Mouse (Mus musculus) spleen, postnatal 14 days (tissue): ENCODE results near the gene Dcxr.
"Not testable (repeated sequence)": the region's sequence is repeated elsewhere in the genome, so short reads cannot be mapped to it uniquely, and the experiment has no call there.

Source experiments
- DNase-seq, 2 experiments: peaks; one replicate each; pipeline ENCODE4 v3.0.0; 2021 to 2022; ENCODE audit warnings: low spot score in 2 of 2

Dcxr gene

DNA sequence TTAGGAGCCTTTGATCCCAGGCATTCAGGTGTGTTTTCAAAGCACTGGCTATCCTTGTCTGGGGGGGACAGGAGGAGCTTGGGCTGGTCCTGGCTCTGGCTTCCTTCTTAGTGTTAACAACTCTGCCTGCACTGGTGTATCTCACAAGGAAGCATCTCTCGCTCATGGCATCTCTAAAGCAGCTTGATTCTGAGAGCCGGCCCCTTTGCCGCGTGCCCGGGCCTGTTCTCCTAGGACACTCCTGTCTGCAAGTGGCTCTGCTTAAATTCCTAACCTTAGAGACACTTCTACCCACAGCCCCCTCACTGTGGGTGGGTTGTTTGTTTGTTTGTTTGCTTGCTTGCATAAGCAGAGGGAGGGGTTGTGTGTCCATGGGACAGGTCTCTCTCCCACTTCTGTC, 19.1 kb downstream of the Dcxr start:
- DNase-seq: no peak

DNA sequence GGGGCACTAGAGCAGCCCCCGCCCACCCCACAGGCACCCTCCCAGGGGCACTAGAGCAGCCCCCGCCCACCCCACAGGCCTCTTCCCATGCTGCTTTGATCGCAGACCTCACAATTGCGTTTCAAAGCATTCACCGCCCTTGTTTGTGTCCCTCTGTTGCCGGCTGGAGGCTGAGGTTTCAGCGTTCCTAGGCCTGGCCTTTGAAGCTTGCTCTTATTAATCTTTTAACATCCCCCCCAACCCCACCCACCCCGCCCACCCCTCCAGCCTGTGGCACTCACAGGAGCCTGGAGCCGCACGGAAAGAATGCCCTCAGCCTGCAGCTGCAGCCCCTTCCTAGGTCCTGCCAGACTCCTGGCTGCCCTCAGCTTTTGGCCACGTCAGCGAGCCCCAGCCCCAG, 19.9 kb downstream of the Dcxr start:
- DNase-seq: no peak

DNA sequence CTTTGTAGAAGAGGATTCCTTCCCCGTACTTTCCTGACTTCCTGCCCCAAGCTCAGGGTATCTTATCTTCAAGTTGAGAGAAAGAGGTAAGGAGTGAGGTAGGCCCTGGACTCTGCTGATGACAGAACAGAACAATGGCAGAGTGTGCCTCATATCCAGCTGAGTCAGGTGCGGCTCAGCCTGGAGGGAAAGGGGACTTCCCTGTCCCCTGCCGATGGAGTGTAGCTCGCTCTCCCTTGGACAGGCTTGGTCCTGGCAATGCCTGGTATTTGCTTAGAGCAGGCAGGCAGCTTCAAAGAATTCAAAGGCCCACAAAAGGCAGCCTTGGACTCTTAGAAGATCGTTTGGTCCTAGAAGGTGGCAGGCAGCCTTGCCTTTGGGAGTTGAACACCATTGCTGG, 21.0 kb downstream of the Dcxr start:
- DNase-seq: no peak

DNA sequence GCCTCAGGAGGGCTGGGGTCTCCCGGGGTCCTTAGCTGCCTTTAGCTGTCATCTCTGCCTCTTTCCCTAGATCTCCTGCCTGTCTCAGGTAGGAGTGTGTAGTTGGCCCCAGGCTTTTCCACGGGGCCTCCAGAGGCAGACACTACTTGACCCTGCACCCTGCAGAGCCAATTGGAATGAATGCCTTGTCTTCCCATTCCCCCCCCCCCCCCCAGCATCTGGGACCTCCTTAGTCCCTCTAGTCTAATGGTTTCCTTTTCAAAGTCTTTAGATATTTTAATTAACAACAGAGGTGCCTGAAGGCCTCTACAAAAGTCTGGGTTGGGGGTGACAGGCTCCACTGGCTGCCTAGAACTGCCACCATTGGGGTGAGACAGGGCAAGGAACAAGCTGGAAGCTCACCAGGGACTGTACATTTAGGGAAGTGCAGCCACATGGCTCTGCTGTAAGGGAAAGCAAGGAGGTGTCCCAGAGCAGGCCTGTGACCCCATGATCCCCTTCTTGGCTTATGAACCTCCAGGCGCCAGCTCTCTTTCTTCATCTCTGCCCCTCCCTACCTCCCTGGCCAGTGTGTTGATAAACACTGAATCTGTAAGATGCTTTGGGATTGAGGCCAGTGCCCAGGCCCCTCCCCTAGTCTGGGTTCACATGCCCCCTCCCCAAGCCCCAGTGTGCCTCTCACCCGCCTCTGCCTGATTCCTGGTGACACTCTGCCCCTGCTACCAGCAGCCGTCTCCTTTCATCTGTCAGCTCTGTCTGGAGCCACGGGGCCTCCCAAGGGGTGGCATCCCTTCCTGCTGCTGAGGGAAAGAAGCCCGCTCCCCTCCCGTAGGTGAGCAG, 22.4 kb downstream of the Dcxr start:
- no peak for DNase-seq

DNA sequence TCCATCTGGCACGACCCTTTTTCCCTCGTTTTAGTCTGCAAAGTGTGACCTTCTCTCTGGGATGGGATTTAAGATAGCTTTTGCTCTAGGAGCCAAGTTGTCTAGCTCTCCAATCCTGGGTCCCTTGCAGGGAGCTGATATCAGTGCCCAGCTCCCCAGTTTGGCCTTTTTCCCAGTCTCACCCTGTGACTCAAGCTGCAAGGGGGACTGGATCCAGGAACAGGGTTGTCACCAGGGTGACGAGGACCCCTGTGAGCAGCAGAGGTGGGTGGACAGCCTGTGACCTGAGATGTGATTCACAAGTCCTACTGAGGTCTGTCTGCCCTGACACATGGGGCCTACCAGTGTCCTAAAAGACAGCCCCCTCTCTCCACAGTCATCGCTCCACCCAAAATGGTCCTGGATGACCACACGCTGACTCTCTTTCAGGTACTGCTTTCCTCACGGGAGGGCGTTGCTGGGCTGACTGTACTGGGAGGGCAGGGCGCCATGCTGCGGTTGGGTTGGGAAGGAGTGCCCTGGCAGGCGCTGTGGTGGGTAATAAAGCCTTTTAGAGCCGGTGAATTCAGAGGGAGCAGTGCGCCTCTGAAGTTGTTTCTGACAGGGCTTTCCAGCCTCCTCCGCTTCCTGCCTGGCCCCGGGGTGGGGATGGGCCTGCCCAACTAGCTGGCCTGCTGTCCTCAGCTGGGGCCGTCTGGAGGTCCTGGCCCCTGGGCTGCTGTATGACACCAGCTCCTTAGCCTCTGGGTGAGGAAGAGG, 23.2 kb downstream of the Dcxr start:
- no peak for DNase-seq

DNA sequence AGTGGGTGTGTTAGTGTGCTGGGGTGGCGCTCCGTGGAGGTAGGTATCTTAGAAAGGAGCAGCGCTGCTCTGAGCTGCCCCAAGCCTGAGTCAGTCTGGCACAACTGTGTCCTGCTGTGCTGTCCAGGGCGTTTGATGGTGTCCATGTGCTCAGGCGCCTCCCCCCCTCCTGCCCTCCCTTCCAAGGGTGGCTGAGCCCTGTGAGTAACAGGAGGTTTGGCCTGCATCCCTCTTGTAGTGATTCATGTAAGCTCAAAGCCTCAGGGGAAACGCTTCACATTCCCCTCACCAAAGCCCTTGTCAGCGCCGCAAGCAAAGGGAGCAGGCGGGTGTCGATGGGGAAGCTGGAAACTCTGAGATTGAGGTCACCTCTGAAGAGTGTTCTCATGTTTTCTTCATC, 29.3 kb downstream of the Dcxr start:
- no peak for DNase-seq

DNA sequence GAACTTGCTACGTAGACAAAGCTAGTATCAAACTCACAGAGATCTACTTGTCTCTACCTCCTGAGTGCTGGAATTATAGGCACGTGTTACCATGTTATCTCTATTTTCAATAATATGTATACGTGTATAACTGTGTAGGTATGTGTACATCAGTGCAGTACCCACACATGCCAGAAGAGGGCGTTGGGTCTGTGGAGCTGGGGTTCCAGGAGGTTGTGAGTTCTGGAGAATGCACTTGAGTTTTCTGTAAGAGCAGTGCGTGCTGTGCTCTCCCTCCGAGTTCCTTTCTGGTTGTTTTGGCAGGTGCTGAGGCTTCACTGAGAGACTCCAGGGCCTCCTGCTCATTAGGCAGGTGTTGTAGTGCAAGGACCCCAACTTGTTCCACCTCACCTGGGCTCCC, 30.5 kb downstream of the Dcxr start:
- DNase-seq: no peak

DNA sequence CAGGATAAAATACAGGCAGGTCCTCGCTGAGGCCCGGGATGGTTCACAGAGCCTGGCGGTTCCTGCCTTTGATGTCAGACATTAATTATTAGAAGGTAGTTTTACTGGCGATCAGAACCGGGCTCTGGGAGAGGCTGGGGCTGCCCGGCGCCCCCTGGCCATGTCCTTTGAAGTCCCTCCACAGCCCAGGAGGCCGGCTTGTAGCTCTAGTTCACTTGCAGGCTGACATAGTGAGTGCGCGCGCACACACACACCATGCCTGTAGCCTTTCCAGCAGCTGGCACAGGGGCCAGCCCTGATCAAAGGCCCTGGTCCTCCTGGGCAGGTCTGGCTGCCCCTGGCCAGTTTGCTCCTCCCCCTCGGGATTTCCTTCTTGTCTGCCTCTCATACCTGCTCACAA, 31.4 kb downstream of the Dcxr start:
- DNase-seq: no peak

DNA sequence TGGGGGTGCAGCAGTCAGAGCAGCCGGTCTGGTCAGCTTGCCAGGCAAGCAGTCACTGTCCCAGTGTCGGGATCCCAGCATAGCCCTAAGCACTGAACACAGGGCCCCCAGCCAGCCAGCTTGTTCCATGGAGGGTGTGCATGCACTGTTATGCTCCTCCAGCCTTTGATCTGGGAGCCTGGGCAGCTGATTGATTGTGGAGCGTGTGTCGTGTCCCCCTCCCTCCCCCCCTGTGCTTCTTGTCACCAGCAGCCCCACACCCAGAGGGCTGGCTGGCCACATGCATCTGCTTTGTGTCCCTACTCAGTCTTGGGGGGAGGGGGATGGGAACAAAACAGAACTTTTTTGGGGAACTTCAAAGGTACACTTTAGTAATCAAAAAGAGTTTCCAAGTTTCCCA, 31.9 kb downstream of the Dcxr start:
- no peak for DNase-seq

DNA sequence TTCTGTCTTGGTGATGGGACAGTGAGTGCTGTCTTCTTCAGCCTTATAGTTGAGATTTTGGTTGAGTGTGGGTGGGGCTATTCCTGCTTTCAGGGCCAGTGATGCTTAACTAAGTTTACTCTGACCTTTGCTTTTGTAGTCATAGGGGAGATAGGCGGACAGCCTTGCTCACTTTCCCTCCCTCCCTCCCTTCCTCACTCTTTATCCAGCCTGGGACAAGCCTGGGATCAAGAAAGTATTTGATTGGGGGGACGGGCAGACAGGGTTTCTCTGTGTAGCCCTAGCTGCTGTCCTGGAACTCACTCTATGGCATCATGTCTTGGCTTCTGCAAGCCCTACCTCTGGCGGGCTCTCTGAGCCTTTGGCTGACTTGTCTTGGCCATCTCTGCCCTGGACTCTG, 33.6 kb downstream of the Dcxr start:
- no peak for DNase-seq

DNA sequence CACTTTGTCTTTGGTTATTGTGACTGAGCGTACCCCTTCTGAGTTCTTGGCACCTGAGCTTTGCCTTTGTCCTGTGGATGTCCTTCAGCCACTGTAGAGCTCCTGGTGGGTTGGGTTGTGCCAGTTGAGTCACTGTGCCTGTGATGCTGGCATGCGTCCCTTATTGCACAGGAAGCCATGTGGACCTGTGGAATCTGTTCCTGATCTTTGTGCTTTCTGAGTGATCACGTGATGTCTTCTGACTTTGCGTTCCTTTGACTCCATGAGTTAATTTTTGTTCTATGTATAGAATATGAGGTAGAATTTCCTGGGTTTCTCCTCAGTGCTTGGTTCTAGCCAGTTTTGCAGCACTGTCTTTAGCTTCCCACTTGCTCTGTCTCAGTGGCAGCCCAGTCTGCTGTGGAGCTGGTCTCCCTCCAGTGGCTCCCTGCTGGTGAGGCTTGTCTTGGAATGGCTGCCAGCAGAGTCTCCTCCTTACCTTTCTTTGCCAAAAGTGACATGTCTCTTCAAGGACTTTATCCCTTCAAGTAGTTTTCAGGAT, 34.5 kb downstream of the Dcxr start:
- no peak for DNase-seq

DNA sequence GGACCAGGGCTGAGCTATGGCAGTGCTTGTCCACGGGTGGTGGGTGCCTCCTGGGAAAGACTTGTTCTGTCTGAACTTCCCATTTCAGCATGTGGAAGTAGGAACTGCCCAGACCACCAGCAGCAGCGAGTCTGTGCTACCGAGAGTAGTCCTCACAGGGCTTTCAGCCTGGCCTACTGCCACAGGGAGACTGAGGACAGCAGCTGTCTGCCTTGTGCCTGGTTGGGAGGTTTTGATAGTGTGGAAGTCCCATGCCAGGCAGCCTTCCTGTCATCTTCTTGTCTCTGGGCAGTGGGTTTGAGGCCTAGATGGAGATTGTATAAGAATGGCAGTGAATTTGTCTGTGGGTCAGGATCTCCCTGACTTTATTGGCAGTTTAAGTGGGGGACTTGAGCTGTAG, 37.7 kb downstream of the Dcxr start:
- no peak for DNase-seq

DNA sequence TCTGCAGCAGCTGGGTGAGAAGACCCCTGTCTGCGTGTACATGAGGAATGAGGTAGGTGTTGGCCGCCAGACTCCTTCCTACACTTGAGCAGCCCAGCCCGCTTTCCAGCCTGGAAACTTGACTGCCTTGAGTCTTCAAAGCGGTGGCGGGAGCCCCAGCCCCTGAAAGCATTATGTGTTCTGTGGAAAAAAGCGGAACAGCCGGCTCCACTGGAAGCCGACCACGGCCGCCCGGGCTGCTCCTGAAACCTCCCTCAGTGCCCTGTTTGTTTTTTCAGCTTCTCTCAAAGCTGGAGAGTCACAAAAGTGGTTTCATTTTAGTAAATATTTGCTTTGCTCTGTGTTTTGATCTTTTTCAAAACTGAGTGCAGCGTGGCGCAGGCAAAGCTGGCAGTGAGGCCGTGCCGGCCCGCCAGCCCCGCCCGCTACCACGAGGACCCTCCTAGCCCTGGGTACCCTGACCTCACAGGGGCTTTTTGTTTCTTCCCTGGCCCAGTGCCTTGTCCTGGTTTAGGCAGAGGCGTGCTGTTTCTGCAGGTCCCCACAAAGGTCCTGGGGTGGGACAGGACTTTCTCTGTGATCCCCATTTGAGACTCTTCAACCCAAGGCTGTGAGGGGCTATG, 40.3 kb downstream of the Dcxr start:
- no peak for DNase-seq

DNA sequence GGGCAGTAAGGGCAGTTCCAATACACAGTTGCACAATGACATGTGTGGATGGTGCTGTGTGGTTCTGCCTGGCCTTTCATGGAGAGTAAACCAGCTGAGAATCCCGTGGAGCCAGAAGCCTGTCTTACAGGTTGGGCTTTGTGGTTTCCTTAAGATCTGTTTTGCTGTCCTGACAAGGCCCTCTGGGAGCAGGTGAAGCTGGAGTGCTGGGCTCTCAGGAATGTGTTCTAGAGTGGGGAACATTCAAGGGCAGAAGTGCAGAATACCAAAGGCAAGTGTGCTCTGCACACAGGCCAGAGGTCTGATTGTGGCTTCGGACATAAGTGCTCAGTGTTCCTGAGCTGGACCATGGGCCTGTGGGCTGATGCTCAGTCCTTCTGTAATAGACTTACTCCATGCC, 42.4 kb downstream of the Dcxr start:
- no peak for DNase-seq

DNA sequence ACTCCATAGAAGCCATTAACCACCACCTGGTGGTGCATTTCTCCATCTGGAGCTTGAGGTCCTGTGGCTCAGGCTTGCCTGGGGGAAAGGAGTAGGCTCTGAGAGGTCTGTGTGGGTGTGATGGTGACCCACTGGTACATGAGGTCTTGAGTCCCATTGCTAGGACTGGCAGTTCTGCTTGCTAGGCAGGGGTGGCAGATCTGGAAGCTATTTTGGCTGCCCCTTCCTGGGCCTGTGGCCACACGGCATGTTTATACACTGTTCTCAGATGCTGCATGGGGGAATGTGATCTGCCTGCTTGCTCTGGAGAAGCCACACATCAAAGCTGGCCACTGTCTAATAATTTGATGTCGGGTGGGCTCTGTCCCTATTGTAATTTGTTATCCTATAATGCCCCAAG, 43.0 kb downstream of the Dcxr start:
- no peak for DNase-seq

DNA sequence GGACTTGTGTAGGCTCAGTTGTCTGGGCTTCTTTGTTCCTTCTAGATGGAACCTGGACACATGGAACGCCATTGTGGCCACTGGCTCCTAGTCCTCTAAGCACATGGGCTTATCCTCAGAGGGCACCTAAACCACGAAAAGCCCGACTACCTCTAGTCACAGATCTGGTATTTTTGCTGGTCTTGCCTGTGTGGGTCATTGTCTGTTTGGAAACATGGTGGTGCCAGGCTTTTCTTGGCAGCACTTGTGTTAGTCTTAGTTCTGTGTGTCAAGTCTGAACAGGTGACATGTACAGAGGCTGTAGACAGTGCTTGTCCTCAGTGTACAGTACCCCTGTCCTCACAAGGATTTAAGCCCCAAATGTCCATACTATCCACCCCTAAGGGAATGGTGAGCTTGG, 43.5 kb downstream of the Dcxr start:
- no peak for DNase-seq

DNA sequence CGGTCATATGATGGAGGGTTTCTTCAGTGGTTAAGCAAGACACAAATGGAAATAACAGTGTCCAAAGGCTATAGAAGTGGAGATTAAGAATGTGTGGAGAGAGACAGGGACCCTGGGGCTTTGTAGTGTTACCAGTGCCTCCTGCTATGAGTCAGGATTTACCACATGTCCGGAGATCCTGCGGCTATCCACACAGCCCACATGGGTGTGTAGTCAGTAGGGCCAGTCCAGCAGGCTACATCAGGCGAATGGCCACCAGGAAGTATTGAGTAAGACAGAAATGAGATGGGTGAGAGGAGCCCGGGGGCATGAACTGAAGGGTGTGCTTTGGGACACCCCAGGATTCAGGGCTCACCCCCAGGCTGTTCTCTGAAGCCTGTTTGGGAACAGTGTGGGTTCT, 44.4 kb downstream of the Dcxr start:
- DNase-seq: no peak

DNA sequence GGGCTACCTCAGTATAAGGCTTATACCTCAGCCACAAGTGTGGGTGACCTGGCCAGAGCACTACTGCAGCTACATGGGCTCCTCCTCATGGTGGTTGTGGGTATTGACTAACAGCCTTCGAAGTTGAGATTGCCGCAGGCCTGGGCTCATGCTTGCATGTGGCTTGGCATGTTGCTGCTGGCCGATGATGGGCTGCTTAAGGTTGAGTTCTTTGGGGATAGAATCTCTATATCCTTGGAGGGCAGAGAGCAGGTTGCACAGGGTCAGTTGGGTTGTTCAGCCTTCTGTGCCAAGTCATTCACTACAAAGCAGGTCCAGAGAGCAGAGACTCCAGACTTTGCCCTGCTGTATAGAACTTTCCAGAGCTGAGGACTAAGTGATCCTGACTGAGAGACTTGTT, 47.2 kb downstream of the Dcxr start:
- peak in 1 of 2 experiments; percentile 40 for DNase-seq

DNA sequence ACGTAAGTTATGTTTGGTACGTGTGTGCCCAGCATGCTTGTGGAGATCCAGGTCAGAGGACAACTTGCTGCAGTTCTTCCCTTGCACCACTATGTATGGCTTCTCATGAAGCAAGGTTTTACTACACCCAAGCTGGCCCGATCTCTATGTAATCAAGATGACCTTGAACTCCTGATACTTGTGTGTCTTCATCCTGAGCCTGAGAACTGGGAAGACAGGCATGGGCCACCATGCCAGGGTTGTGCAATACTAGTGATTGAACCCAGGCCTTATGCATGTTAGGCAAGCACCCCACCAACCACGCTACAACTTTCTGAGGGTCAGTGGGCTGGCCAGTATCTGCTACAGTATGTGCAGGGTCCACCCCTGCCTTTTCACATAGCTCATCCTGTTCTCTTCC, 50.1 kb downstream of the Dcxr start:
- no peak for DNase-seq

DNA sequence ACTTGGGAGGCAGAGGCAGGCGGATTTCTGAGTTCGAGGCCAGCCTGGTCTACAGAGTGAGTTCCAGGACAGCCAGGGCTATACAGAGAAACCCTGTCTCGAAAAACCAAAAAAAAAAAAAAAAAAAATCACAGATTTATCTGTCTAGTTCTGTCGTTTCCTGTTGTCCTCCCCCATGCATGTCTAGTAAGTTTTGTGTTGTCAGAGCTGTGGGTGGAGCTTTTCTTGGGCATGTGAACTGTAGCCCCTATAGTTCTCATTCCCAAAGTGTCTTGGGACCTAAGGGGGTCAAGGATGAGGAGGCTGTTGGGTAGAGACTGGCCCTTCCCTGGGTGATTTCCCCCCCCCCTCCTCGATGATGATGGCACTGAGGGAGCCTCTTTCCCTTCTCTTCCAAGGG, 51.2 kb downstream of the Dcxr start:
- not testable (repeated sequence) for DNase-seq
